Mouse (Mus musculus): ENCODE measurements around the gene Epb41l1.
A peak's percentile ranks its signal among the peaks of the same experiment; 100 is the strongest.

DNA sequence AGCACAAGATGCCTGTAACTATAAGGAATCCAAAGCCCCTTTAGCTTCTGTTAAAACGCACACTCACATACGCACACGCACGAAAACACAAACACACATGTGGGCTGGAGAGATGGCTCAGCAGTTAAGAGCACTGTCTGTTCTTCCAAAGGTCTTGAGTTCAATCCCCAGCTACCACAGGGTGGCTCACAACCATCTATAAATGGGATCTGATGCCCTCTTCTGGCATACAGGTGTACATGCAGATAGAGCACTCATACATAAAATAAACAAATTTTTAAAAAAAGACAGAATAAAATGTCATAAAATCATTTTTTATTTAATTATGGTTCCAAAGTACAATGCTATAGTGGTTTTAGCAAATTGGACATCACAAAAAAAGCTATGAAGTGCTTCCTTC lies 26.4 kb upstream of the Epb41l1 start:
- TF ChIP-seq CTCF (conservative IDR thresholded peaks at IDR 0.05; ENCODE audit: low read length) (peak; percentile 41), NANOG (IDR thresholded peaks at IDR 0.05; ENCODE audit: borderline replicate concordance, low read length) (no peak)

Data from E14TG2a.4 (cell line).